In genomic region chr14:121346654-121347053, GRCm38 (mm10) we compare ENCODE assay signal across 11 mouse cellular contexts. TPM values are rescaled to one million over a fixed set of nuclear protein-coding genes. Genes with fewer than 3 reads are reported as not detected.
DNase-seq lines count a peak whose midpoint lies in the region; ATAC-seq and TF ChIP-seq lines count a peak whose summit lies in the region.
"Had no signal": no experiment of that assay in that cellular context is flagged by ENCODE, and none has a peak within 500 bp of the region (broad histone marks: within the 10 kb centered on the region; RNA-seq: fewer than 3 reads in every experiment).

No protein-coding gene starts in this region.

- ATAC-seq in common myeloid progenitor, adult 5-6 weeks (replicated peaks; ENCODE audit: low read depth, poor library complexity, severe bottlenecking) = peak; percentile 39

- TF ChIP-seq POLR2A in heart, adult 2 months (IDR thresholded peaks at IDR 0.05; ENCODE audit: insufficient read depth, low read depth, low read length) = no peak

- no peak for TF ChIP-seq EP300 in heart, adult 2 months (IDR thresholded peaks at IDR 0.05; ENCODE audit: insufficient read depth, low read depth, low read length)

- no peak overlapping the region for H3K9ac ChIP-seq in heart, adult 2 months (ENCODE audit: low read depth, low read length)
- H3K9ac ChIP-seq: neural tube, embryonic 12.5 days had no signal

- H3K36me3 ChIP-seq in heart, adult 2 months (ENCODE audit: control insufficient read depth, insufficient read depth, low read length) = peaks cover 6% of the 10 kb centered on the region
- H3K36me3 ChIP-seq: forebrain, embryonic 10.5 days; midbrain, embryonic 10.5 days; neural tube, embryonic 12.5 days had no signal

- no peak for TF ChIP-seq CTCF in heart, adult 2 months (IDR thresholded peaks at IDR 0.05)

- H3K79me2 ChIP-seq in heart, adult 2 months (replicated peaks; ENCODE audit: control insufficient read depth, insufficient read depth, low read length) = peaks cover 13% of the 10 kb centered on the region

- 40% methylated on average over 4 of the region's 4 CpGs for WGBS in heart, adult 2 months

- DNase-seq in heart, adult 2 months = no peak
- no peak for DNase-seq in heart, postnatal 36 days
- DNase-seq in cerebellum, postnatal 14 days = peak; percentile 51 to 69
- DNase-seq in lung, postnatal 10 days = peak; percentile 34
- no peak for DNase-seq in yolk sac, embryonic 10.5 days (ENCODE audit: low spot score)
- no peak for DNase-seq in spleen, postnatal 14 days (ENCODE audit: low spot score in 2 of 2)
- DNase-seq: gastrocnemius, postnatal 36 days had no signal

- peaks cover 45% of the 10 kb centered on the region for H3K4me1 ChIP-seq in heart, adult 2 months (ENCODE audit: control insufficient read depth, insufficient read depth, low read length)

- no peak overlapping the region for H3K4me3 ChIP-seq in heart, adult 2 months
- H3K4me3 ChIP-seq: forebrain, embryonic 10.5 days; midbrain, embryonic 10.5 days; neural tube, embryonic 12.5 days had no signal

- intact Hi-C loops in heart, adult 2 months (cut with DNase I) = no loop called here
- intact Hi-C loops in heart, postnatal 36 days (cut with DNase I) = no loop called here

- H3K27ac ChIP-seq in heart, adult 2 months = peak overlapping the region; percentile 31; the same call in 1 of the 2 replicates
- H3K27ac ChIP-seq: forebrain, embryonic 10.5 days; midbrain, embryonic 10.5 days; neural tube, embryonic 12.5 days had no signal

- H3K27me3 ChIP-seq in heart, adult 2 months (ENCODE audit: control insufficient read depth, insufficient read depth, low read length) = no peaks in the 10 kb centered on the region
- H3K27me3 ChIP-seq: neural tube, embryonic 12.5 days had no signal

RNA-seq across cellular contexts. Expression of gene Stk24, which starts 33.2 kb away (rescaled TPM):
- total RNA-seq in heart, adult 2 months (2021) = 10 to 100 TPM; 70.2 to 75.6 TPM
- 21.4 and 38.8 TPM in 2 replicates for polyA plus RNA-seq in heart, adult 2 months (2012; rRNA removed)
- 10 to 100 TPM; 61.8 to 69.5 TPM for total RNA-seq in heart, postnatal 36 days (2021)
- total RNA-seq in common myeloid progenitor, adult 5-6 weeks (2017) = 79.8 and 100 TPM in 2 replicates

Comparison
In these comparisons a context has a peak if more than half of its experiments do, and no peak if none do; other contexts are left out.
1. DNase-seq: peak in cerebellum, postnatal 14 days (2 of 2) and lung, postnatal 10 days (single experiment); none in heart, adult 2 months (0 of 2), heart, postnatal 36 days (0 of 2), yolk sac, embryonic 10.5 days (single experiment) and spleen, postnatal 14 days (0 of 2).